Mouse (Mus musculus): ENCODE data around the gene Tmem169. TPM values are rescaled to one million over a fixed set of nuclear protein-coding genes. Genes with fewer than 3 reads are reported as not detected.

Tmem169 gene
- polyA plus RNA-seq, 1 experiment: 0.07 TPM

- no peak for DNase-seq (ENCODE audit: low read depth)
Observed at GRCm38 (mm10) chr1:72326162-72326821, 42.1 kb downstream of the Tmem169 start.

- DNase-seq (ENCODE audit: low read depth): peak; percentile 52
Observed at GRCm38 (mm10) chr1:72334807-72335206, 50.6 kb downstream of the Tmem169 start.

DNA sequence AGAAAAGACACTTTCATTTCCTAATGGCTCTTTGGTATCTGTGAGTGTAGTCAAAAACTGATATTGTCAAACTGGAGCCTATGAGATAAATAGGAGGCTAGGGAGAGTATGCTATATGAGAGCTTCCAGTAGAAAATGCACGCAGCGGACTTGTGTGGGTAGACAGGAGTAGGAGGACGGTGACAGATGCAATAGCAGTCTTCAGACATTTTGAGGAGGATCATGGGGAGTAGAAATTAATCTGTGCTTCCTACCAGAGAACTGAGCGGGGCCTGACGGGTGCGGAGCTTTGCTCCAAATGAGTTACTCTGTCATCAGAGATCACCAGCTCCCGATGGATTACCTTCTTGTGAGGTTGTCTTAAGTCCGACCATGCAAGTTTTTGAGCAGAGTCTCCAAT is 52.6 kb downstream of the Tmem169 start:
- DNase-seq (ENCODE audit: low read depth): no peak

- no peak for DNase-seq (ENCODE audit: low read depth)
Observed at GRCm38 (mm10) chr1:72338341-72338740, 54.2 kb downstream of the Tmem169 start.

GRCm38 (mm10) chr1:72347873-72348272 is 63.7 kb downstream of the Tmem169 start:
- DNase-seq (ENCODE audit: low read depth): no peak

Other genes starting within 250 kb of the Tmem169 start
- gene Mreg, start 72.1 kb upstream of the Tmem169 start, polyA plus RNA-seq (2012; rRNA removed): 0.31 and 0.62 TPM in 2 replicates
- gene Pecr, start 55 bp upstream of the Tmem169 start, polyA plus RNA-seq (2012; rRNA removed): 12.8 and 14.1 TPM in 2 replicates
- gene Xrcc5, start 23.1 kb downstream of the Tmem169 start, polyA plus RNA-seq (2012; rRNA removed): 4.5 and 6.3 TPM in 2 replicates

All from gonadal fat pad, adult 2 months (tissue).